Mouse (Mus musculus): ENCODE data around the gene Rpl7l1.
"Not testable (repeated sequence)": the region's sequence is repeated elsewhere in the genome, so short reads cannot be mapped to it uniquely, and the experiment has no call there.

Gene Rpl7l1

GRCm38 (mm10) chr17:46775070-46775469, 7.4 kb downstream of the Rpl7l1 start:
- DNase-seq (ENCODE audit: low read depth), result no peak

DNA sequence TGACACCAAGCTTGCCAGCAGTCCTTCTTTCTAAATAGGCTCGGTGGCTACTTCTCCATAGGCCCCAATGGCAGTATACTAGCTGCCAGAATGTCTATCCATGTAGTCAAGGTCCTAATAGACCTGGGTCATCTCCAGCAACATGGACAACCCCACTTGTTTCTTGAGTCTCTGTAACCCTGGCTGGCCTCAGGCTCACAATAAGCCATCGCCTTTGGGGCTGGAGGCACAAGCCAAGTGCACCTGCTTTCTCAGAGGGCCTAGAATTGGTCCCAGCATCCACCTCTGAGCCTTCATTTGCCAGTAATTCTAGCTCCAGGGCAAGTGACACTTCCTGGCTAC, 8.4 kb downstream of the Rpl7l1 start:
- DNase-seq (ENCODE audit: low read depth), result no peak

DNA sequence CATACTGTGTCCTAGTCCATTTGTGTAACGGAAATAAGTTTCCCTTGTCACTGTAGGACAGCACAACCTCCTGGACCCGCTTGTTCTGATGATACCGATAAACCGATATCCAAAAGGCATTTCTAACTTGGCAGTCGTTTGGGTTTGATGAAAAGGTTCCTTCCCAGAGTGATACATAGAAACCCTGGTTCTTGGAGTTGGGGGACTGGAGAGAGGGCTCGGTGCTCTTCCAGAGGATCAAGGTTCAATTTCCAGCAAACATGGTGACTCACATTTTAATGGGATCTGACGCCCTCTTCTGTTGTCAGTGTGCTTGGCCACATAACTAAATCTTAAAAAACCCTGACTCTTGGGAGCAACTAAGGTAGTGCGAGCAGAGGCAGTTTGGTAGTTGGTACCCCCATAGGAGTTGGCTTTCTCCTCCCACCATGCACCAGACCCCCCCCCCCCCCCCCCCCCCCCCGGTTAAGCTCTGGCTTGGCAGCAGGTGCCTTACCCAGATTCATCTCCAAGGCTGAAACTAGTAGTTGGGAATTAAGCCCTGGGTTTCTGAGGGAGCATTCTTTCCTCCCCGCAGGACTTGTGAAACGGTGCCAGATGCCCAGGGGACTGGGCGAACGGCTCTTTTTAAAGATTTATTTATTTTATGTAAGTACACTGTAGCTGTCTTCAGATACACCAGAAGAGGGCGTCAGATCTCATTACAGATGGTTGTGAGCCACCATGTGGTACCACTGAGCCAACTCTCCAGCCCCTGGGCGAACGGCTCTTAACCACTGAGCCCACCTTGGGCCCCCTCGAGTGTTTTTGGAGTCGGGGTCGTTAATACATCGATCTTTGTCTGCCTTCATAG, 9.0 kb downstream of the Rpl7l1 start:
- DNase-seq (ENCODE audit: low read depth), result peak; percentile 46

- DNase-seq (ENCODE audit: low read depth), result peak; percentile 83
These were observed 9.8 kb downstream of the Rpl7l1 start, which contains the start of gene 2310039H08Rik for GRCm38 (mm10) chr17:46772404-46773277. 2310039H08Rik (plus strand) TSS chr17:46772635.

DNA sequence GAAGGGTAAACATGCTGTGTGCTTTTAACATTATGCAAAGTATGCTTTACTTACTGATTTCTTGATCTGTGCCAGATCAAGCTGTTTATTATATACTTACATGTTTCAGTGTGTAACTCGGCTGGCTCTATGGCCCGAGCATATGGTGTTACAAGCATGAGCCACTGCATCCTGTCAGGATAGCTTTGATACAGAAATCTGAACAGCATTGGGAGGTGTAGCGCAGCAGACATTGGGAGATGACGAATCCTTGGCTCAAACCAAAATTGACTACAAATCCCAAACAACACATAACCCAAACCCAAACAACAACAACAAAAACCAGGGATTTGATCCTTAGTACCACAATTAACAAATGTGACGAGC, 10.5 kb downstream of the Rpl7l1 start:
- DNase-seq (ENCODE audit: low read depth), result no peak

DNA sequence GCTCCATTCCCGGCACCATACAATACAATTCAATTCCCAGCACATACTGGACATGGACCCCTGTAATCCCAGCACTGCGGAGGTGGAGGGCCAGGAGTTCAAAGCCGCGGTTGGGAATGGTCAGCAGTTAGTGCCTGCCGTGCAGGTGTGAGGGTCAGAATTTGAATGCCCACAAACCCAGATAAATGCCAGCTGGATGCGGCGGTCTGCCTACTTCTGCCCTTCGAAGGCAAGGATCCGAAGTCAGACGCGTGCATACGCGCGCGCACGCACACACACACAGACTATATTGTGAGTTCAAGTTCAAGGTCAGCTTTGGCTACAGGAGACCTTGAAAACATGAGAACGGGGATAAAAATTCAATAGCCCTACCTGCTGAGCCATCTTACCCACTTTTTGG, 10.9 kb downstream of the Rpl7l1 start:
- DNase-seq (ENCODE audit: low read depth), result no peak

DNA sequence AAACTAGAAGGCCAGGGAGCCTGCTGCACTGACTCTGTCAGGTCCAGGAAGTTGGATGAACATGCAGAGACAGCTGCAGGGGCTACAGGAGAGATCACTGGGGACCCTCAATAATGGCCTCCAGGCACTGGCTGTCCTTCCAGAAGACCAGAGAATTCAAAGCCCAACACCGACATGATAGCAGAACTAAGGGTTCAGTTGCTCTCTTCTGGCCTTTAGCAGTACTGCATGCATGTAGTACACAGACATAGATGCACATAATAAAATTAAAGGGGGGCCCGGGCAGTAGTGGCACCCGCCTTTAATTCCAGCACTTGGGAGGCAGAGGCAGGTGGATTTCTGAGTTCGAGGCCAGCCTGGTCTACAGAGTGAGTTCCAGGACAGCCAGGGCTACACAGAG, 11.4 kb downstream of the Rpl7l1 start:
- no peak for DNase-seq (ENCODE audit: low read depth)

DNA sequence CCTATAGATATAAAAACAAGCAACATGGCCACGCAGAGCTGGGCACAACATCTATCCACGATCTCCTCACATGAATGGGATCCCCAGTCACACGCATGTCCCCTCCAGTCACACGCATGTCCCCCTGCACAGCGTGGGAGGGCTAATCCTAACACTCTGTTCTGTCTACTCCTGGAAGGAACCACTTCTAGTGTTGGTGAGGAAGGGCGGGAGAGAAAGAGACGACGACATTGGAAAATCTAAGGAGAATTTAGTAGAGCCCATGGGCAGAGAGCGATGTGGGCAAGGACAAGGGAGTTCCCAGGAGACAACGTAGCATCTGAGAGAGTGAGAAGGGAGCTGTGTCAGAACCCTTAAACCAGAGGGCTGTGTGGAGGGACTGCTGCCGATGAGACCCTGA, 11.9 kb downstream of the Rpl7l1 start:
- no peak for DNase-seq (ENCODE audit: low read depth)

DNA sequence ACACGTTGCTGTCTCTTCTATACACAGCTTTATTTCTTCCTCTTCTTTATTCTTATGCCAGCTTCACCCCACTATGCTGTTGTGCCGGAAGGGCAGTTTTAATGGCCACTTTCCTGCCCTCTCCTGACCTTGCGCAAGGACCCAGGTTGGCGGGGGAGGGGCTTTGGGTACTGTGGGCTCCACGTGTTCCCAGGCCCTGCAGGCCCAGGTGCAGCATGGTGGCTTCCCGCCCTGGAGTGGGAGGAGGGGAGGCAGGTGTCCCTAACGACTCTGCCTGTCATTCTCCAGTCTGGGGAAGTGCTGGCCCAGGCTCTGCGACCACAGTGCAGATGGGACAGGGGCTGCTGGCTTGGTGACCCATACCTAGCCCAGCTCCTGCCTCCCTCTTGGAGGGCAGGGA, 14.6 kb downstream of the Rpl7l1 start:
- no peak for DNase-seq (ENCODE audit: low read depth)

DNA sequence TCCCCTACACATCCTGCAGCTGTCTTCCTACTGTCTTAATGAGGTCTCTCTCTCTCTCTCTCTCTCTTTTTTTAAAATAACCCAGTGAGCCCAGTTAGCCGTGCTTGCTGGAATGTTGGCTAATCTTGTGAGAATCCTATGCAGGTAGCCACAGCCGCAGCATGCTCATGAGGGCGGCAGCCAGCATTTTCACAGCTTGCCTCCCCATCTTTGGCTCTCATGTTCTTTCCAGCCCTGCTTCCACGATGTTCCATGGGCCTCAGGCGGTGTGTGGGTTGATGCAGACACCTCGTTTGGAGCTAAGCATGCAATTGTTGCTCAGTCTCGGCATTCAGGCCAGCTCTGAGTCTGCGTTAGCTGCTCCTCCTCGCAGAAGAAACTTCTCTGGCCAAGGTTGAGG, 17.6 kb downstream of the Rpl7l1 start:
- DNase-seq (ENCODE audit: low read depth), result not testable (repeated sequence)

- DNase-seq (ENCODE audit: low read depth), result no peak
These were observed 18.9 kb downstream of the Rpl7l1 start, which contains the start of gene Ptcra for GRCm38 (mm10) chr17:46763544-46763943. Ptcra (minus strand) TSS chr17:46763712.

- no peak for DNase-seq (ENCODE audit: low read depth)
These were observed 23.7 kb downstream of the Rpl7l1 start for GRCm38 (mm10) chr17:46758753-46759152.

DNA sequence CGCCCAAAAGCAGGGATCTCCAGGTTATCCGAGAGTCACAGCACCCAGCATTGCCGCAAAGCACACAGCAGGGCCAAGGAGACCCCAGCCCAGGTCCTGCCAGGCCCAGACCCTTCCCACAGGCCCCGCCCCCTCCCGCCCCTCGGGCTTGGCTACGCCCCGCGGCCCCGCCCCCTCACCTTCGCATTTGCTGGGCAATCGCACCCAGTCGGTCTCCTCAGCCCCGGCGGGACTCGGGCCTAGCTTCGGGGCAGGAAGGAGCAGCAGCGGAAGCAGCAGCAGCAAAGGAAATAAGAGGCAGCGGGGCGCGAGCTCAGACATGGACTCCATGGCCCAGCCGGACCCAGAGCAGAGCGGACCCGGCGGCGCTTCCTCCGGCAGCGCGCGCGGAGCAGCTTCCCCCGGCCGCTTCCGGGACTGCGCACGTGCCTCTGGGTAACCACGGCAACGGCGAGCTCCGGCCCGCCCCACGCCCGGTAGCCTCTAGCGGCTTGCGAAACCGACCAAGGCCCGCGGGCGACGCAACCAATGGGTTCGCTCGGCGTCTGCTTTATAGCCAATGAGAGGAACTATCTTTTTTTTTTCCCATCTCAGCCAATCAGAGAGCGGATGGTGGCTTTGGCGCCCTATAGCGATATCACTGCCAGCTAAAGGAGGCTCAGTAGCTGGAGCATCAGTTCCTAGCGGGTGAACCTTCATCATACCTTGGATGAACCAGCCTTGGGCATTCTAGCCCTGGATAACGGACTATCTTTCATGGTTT, 30.5 kb downstream of the Rpl7l1 start, which contains the start of gene Cnpy3:
TSS of gene Cnpy3 (minus strand) at position 421 of the 763 bp plus-strand sequence.
- DNase-seq (ENCODE audit: low read depth), result peak; percentile 99

- DNase-seq (ENCODE audit: low read depth), result no peak
These were observed 31.2 kb downstream of the Rpl7l1 start for GRCm38 (mm10) chr17:46751056-46751793.

DNA sequence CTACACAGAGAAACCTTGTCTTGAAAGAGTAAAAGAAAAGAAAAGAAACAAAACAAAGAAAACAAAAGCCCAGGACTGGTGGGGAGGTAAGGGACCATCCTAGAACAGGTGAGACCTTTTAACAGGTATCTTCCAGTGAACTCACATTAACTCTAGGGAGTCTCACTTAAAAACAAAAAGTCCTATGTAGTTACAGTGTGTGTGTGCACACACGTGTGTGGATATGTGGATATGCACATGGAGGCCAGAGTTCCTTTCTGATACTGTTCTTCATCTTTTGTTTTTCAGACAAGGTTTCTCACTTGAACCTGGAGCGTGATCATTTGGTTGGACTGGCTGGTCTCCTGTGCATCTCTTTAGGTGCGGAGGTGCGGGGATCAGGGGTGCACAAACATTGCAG, 31.9 kb downstream of the Rpl7l1 start:
- no peak for DNase-seq (ENCODE audit: low read depth)

GRCm38 (mm10) chr17:46749282-46749681, 33.2 kb downstream of the Rpl7l1 start:
- DNase-seq (ENCODE audit: low read depth), result no peak

- no peak for DNase-seq (ENCODE audit: low read depth)
These were observed 34.7 kb downstream of the Rpl7l1 start for GRCm38 (mm10) chr17:46747806-46748205.

DNA sequence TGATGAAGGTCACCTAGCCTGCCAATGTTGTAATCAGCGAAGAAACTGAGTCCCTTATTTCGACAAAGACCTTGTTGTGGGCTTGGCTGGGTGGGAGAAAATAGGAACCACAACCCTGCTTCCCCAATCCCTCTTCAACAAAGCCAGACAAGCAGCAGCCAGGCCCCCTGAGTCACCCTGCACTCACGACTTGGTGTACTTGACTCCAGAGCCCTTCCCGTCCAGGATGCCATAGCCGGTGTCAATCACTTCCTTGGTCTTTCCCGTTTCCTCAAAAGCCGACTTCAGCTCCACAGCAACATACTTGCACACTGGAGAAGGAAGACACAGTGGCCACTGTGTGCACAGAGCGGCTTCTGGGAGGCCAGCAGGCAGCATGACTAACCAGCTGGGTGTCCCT, 35.2 kb downstream of the Rpl7l1 start:
- DNase-seq (ENCODE audit: low read depth), result no peak

GRCm38 (mm10) chr17:46745506-46745905, 37.0 kb downstream of the Rpl7l1 start:
- DNase-seq (ENCODE audit: low read depth), result no peak

DNA sequence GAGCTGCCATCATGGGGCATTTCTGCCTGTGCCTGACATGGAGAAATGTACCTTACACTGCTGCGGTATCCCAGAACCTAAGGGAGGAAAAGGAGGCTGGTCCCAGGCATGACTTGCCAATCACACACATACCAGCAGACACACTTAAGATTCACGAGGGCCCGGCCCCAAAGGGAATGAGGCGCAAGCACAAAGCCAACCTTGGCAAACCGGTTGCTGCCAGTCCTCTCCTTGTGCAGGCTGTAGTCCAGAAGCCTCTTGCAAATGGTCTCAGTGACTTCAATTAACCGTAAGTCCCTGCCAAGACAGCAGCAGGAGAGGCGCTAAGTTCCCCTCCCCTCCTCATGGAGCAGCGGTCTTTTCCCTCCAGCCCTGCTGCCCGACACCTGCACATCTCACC, 39.5 kb downstream of the Rpl7l1 start:
- DNase-seq (ENCODE audit: low read depth), result no peak

GRCm38 (mm10) chr17:46741305-46741704, 41.2 kb downstream of the Rpl7l1 start:
- no peak for DNase-seq (ENCODE audit: low read depth)

- DNase-seq (ENCODE audit: low read depth), result peak; percentile 64
These were observed 46.3 kb downstream of the Rpl7l1 start for GRCm38 (mm10) chr17:46736160-46736559.
